Mouse (Mus musculus) layer of hippocampus, postnatal 14 days (tissue): ENCODE data around the gene Scarb1. TPM values are rescaled to one million over a fixed set of nuclear protein-coding genes. Genes with fewer than 3 reads are reported as not detected.
"Not testable (repeated sequence)": the region's sequence is repeated elsewhere in the genome, so short reads cannot be mapped to it uniquely, and the experiment has no call there.

ENCODE experiments used
- DNase-seq, 2 experiments: peaks; one replicate each; pipeline ENCODE4 v3.0.0; 2021 to 2022; ENCODE audit warnings: low spot score in 2 of 2, mixed read lengths in 1 of 2
- long read RNA-seq, 2 experiments: library from polyadenylated mRNA; stranded (forward); transcript quantifications; one replicate each; pipeline ENCODE4 v2.0.0; 2021
- total RNA-seq, 2 experiments: library from RNA; stranded (reverse); gene quantifications; 2 replicates each; pipeline ENCODE4 v1.2.3; 2021

Gene Scarb1
- 10 to 100 TPM; 46.1 to 54.3 TPM for total RNA-seq
- long read RNA-seq, experiment 1, transcript Scarb1-201 (13 exons, 2,521 nt), result minor isoform, 5 of 31 reads
- long read RNA-seq, experiment 1, transcript Scarb1-202 (12 exons, 2,367 nt), result major isoform, 20 of 31 reads
- long read RNA-seq, experiment 1, partial matches to known transcripts, result 5 of 31 reads
- long read RNA-seq, experiment 1, other reads (novel, unspliced or antisense), result 0 of 31 reads
- long read RNA-seq, experiment 2, transcript Scarb1-202 (12 exons, 2,367 nt), result major isoform, 19 of 33 reads
- long read RNA-seq, experiment 2, partial matches to known transcripts, result 3 of 33 reads
- long read RNA-seq, experiment 2, other reads (novel, unspliced or antisense), result 8 of 33 reads

DNA sequence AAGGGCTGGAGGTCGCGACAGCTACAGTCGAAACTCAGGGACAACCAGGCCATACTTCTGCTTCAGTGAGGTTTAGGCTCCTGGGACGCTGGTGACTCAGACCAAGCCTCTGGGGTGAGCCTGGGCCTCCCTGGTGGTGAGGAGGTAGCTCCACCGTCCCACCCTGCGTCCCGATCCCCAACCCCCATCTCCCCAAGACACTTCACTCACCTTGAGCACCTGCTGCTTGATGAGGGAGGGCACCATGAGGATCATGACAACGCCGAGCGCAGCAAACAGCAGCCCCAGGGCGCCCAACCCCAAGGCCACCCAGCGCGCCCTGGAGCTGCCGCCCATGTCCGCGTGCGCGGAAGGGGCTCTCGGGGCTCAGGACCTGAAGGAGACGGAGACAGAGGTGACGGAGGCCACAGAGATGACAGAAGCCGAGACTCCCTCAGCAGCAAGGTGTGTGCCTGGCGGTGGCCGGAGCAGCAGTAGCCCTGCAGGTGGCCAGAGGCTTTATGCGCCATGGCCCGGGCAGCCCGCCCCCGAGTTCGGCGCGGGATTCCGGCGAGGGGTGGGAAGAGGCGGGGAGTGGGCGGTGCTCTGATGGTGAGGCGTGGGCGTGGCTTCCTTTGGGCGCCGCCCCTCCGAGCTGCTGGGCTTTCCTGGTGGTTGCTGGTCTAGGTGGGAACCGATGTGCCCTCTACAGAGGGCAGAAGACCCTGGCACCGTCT lies at the start of gene Scarb1:
Scarb1 (minus strand) TSS at position 548 of the 716 bp plus-strand sequence.
- DNase-seq, result peak; percentile 84 to 88

DNA sequence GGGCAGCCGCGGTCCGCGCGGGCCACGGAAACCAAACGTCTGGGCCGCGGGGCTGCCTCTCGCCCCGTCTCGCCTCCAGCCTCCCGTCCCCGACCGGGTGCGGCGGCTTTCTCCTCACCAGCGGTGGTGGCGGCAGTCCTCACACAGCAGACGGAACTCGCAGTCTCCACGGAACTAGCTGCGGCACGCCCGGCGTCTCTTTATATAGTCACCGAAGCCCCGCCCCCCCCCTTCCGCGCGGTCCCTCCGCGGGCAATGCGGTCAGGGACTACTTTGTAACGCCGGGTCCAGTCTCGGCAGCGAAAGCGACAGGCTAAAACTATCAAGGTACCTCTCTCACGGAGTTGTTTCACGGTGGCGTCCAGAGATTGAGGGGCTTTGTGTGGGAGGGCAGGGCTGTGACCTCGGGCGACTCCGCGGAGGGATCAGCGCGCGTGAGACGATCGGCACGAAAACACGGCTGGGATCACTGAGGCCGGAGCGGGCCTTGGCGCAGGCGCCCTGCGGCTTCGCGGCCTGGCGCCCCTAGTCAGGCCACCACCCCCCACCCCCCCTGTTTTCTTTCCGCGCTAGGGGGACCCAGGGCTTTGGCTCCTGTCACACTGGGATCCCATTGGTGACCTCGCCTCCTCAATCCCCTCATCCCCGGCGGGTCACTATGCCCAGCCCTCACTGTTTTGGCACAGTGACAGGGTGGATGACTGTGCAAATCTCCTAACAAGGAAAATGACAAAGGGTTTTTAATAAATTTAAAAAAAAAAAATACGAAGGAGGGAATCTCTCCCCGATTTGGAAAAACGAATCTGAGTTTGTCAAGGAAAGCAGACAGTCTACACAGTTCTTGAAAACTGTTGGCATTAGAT lies 48.9 kb upstream of the Scarb1 start, which contains the start of gene Ubc:
Ubc (minus strand) TSS at position 624 of the 863 bp plus-strand sequence.
- DNase-seq, result peak; percentile 86 to 92

DNA sequence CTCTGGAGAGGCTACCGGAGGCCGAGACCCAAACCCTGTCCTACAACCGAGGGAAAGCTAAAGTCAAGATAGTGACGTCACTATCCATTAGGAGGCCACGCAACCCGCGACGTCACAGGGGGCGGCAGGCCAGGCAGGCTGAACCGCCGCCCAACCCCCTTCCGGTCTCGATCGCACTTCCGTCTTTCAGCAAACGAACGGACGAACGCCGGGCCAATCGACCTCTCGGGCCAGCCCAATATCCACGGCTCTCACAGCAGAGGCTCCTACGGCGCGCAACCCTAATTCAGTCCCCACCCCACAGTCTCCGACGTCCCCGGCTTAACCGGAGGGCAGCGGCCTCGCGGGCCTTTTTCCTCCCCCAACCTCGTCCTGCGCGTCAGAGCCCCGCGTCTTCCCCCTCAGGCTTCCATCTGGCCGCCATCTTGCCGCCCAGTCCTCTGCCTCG lies 48.3 kb upstream of the Scarb1 start, which contains the start of gene Gm10382:
Gm10382 (plus strand) TSS at position 192 of the 448 bp plus-strand sequence.
- peak; percentile 75 to 83 for DNase-seq

DNA sequence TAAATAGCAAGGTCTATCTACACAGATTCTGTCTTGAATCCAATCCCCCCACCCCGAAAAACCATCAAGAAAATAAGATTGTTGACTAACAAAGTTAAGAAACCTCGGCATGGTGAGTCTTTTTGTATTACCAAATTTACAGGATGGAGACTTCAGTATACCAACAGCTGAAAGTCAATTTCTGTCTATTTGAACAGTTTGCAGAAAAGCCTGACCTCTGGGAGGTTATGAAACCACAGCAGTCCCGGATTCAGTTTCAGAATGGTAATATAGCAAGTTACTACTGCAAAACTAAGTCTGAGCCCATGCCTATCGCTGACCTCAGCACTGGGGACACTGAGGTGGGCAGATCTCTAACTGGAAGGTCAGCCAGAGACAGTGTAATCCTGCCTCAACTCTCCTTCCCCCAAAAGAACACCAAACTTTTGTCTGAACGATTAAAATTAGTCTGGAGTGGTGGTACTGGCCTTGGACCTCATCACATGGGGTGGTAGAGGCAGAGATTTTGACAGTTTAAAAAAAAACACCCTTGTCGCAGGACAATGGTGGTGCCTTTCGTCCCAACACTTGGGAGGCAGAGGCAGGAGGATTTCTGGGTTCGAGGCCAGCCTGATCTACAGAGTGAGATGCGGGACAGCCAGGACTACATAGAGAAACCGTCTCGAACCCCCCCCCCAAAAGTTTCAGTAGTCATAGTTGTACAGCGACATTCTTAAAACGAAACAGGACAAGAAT lies 47.6 kb upstream of the Scarb1 start:
- DNase-seq, result no peak

DNA sequence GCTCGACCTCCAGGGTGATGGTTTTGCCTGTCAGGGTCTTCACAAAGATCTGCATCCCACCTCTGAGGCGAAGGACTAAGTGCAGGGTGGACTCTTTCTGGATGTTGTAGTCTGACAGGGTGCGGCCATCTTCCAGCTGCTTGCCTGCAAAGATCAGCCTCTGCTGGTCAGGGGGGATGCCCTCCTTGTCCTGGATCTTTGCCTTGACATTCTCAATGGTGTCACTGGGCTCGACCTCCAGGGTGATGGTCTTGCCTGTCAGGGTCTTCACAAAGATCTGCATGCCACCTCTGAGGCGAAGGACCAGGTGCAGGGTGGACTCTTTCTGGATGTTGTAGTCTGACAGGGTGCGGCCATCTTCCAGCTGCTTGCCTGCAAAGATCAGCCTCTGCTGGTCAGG lies 46.4 kb upstream of the Scarb1 start:
- DNase-seq, result not testable (repeated sequence)

DNA sequence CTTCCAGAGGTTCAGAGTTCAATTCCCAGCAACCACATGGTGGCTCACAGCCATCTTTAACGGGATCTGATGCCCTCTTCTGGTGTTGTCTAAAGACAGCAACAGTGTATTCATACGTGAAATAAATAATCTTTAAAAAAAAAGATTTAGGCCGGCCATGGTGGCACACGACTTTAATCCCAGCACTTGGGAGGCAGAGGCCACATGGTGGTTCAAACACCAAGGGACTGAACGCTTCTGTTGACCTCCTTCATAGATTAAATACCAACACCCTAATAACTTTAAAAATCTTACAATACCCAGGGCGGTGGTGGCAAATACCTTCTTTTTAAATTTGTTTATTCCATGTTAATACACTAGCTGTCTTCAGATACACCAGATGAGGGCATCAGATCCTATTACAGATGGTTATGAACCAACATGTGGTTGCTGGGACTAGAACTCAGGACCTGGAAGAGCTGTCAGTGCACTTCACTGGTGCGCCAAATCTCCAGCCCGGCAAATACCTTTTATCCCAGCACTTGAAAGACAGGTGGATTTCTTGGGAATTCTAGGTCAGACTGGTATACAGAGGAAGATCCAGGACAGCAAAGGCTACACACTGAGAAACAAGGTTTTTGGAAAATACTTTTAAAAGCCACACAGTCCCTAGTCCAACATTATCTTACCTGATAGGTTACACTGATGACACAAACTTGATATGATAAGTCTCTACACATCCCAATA lies 44.5 kb upstream of the Scarb1 start:
- no peak for DNase-seq

DNA sequence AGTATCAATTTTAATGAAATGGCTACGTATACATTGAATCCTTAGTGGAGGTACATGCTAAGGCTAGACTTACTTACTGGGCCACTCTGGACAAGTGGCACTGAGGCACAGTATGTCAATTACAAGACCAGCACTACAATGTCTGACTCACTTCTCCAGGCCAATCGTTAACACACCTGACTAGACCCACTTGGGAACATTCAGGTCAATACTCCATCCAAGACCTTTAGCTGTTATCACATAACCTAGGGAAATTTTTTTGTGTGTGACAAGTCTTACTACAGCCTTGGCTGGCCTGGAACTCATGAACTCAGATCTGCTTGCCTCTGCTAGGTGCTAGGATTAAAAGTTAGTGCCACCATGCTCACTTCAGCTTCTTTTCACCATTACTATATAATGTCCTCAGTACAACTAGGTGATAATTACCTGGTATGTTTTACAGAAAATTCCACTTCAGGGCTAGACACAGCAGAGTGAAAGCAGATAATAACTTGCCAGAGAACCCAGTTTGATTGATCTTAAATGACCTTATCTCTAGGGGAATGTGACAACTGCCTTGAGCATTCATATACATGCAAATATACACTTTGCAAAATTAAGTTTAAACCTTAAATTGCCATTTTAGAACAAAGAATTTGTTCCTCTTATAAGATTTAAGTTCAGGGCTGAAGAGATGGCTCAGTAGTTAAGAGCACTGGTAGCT lies 43.8 kb upstream of the Scarb1 start:
- DNase-seq, result no peak

DNA sequence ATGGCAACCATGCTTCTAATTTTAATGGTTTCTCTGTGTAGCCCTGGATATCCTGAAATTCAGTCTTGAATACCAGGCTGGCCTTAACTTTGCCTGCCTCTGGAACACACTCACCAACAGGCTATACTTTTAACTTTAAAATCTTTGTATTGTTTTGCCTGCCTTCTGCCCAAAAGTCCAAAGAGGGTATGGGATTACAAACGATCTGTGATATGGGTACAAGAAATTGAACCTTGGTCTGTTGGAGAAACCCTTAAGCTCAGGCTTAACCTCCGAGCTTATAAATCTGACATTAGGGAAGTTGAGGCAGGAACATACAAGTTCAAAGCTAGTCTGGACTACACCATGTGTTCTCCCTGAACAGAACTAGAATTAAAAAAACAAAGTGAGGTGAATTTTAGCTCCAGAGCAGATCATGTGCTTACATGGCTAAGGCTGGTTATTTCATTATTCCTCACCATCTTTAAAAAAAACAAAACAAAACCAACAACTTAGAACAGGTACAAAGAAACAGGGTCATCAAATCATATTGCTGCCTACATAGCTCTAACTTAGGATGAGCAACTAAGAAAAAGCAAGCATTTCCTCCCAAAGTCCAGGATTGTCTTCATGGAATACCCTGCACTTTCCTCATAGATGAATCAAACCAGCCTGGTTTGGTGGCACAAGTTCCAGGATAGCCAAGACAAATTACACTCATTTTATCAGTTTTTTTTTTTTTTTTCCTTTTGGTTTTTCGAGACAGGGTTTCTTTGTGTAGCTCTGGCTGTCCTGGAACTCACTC lies 42.9 kb upstream of the Scarb1 start:
- DNase-seq, result no peak

DNA sequence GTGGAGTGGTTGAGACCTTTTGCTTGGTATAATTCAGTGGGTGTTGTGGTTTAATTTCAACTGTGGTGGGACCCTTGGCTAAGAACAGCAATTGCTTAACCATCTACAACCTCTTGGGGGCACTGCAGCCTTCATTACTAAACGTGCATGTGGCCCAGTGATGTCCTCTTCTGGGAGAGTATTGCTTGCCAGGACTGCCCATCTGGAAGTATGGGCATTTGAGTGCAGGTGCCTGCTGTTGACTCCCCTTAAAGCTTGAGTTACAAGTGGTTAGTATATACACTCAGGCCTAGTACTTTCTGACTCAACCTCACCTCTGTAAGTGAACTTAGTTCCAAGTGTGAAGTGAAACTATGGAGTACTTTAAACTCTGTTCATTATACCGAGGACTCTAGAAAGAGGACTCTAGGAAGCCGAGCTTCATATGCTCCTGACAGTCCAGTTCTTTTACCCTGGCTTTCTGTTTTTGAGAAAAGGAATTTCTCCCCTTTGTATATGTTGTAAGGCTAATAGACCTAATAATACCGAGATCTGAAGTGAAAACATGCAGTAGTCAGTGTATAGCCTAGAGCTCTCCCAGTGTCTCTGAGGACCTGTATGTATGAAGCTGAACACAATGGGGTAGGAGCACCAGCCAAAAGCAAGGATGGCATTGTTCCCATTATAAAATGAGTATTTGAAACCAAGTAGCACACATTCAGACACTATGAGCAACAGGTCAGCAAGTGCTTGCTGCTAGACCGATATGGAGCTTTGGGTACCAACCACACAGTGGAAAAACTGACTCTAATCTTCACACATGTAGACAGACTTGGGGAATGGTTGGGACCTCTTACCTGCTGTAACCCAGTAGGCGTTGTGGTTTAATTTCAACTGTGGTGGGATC lies 42.0 kb upstream of the Scarb1 start:
- DNase-seq, result peak in 1 of 2 experiments; percentile 66

DNA sequence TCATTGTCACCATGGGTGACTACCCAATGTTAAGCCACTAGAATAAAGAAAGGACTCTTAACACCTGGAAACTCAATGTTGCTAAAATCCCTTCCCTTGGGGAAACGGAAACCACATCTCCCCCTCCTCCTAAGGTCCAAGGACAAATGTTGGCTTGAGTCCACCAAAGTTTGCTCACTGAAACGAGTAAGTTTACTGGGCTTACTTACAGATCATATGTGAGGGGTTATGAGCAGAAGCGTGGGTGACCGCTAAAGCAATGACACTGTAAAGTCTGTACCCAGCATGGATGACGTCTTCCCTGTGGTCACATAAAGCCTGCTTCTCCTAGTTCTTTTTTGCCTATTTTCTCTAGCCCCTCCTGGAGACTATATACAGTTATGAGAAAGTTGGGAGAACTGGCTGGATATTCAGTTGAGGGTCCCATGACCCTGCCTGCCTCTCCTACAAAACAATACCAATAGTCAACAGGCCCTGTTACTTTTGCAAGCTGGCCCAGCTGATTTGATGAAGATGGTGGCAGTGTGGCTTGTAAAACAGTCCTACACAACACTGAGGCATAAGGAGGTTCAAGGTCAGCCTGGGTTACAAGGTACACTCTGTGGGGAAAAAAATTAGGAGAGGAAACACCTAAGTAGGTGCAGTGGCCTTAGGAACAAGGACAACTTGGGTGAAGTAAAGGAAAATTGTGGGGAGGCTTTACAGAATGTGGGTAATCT lies 41.2 kb upstream of the Scarb1 start:
- no peak for DNase-seq

DNA sequence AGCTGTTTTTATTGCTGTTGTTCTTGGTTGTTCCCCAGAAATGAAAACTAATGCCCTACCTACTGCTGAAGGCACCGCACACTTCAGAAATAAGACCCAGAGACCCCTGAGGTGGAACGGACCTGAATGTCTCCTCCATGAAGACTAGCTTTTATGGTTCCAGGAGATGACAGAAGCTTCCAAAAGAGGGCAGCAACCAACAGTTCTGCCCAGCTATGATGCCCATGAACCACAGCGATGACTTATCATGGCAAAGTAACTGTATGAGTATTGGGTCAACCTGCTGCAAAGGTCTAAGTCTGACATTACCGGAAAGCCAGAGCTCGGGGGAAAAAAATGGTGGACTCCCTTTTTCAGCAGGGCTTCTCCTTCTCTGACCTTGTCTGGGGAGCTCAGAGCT lies 38.0 kb upstream of the Scarb1 start:
- no peak for DNase-seq

DNA sequence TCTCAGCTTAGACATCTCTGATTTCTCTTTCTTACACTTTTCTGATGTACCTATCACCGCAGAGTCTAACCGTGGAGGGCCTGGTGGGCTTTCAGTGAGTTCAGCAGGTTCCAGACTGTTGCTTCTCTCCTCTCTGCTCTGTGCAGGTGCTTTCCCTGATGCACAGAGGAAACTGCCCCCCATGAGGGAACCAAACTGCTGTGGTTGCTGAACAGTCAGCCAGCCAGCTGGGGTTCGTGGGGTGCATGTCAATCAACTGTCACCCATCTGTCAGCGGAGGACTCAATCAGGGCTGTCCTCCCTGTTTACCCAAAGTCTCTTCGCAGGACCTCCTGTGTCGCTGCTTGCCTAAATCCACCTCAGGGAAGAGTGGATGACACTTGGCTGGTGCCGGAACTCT lies 36.3 kb upstream of the Scarb1 start:
- DNase-seq, result no peak

DNA sequence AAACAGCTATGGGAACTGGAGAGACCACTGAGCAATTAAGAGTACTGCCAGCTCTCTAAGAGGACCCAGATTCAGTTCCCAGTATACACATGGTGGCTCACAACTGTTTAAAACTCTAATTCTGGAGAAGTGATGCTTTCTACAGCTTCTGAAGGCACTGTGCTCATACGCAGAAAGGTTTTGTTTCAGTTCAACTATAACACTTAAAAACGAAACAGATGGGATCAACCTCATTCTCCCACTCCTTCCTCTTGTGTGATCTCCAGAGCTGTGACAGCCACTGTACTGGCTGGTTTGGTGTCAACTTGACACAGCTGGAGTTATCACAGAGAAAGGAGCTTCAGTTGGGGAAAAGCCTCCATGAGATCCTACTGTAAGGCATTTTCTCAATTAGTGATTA lies 35.0 kb upstream of the Scarb1 start:
- DNase-seq, result no peak

DNA sequence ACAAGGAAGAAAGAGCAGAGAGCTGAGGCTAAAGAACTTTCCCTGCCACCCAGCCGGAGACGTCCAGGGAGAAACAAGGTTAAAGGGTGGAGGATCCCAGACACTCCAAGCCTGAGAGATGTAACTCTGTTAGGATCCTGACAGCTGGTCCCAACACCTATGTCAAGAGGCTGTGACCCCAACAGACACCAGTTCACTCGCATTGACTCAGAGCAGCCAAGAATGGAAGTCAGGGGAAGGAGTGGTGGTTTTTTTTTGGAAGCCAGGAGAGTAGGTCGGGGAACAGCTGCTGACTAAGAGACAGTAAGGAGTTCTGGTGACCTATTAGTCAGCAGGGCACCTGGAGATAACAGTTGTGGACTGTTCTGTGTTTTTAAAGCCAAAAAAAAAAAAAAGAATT lies 31.1 kb upstream of the Scarb1 start:
- DNase-seq, result no peak

DNA sequence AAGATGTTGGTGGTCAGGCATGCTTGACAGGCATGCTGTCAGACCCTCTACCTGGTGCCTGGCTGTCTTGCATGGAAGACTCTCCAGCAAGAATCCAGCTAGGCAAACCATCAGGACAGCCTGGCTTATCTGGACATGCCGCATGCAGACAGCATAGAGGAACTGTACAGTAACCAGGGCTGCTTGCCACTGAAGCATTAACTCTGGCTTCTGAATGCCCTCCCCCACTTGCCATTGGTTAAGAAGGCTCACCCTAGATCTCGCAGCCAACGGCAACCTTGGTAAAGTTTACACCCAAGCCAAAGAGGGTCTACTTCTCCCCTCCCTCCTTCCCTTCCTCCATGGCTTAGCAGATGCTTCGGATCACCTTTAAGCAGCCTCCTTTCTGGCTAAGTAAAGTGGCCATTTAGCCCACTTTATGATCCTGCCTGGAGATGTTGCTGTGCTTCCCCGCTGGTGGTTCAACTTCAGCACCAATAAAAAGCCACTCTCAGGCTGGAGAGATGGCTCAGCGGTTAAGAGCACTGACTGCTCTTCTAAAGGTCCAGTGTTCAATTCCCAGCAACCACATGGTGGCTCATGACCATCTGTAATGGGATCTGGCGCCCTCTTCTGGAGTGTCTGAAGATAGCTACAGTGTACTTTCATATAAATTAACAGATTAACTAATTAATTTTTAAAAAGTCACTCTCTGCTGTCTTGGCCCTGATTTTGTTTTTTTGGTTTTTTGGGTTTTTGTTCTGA lies 30.2 kb upstream of the Scarb1 start:
- no peak for DNase-seq

DNA sequence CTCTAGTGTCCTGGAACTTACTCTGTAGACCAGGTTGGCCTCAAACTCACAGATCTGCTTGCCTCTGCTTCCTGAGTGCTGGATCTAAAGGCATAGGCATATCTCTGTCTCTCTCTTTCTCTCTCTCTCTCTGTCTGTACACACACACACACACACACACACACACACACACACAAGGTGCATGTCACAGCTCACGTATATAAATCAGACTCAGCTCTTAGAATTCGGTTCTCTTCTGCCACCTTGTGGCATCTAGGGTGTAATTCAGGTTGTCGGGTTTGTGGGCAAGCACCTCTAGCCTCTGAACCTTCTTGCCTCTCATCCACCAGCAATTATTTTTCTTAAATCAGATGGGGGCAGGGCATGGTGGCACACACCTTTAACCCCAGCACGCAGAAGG lies 27.7 kb upstream of the Scarb1 start:
- peak; percentile 61 to 79 for DNase-seq
